Mouse (Mus musculus) small intestine, adult 2 months (tissue): ENCODE measurements around the gene Adamts7.

Source experiments
- CTCF ChIP-seq: fragments of 200-500 bp; IDR thresholded peaks from 2 replicates; pipeline ENCODE4 v1.5.1; 2012; ENCODE audit warnings: low read depth, mild to moderate bottlenecking, control low read depth, inconsistent platforms, low read length, moderate library complexity, mixed read lengths; ENCODE audit not compliant: insufficient replicate concordance, insufficient read length; ENCODE audit errors: extremely low read depth
- POLR2A ChIP-seq: fragments of 200-500 bp; IDR thresholded peaks from 2 replicates; pipeline ENCODE4 v1.6.1; 2012; ENCODE audit warnings: low read depth, mild to moderate bottlenecking, control low read depth, inconsistent platforms, low read length, moderate library complexity

DNA sequence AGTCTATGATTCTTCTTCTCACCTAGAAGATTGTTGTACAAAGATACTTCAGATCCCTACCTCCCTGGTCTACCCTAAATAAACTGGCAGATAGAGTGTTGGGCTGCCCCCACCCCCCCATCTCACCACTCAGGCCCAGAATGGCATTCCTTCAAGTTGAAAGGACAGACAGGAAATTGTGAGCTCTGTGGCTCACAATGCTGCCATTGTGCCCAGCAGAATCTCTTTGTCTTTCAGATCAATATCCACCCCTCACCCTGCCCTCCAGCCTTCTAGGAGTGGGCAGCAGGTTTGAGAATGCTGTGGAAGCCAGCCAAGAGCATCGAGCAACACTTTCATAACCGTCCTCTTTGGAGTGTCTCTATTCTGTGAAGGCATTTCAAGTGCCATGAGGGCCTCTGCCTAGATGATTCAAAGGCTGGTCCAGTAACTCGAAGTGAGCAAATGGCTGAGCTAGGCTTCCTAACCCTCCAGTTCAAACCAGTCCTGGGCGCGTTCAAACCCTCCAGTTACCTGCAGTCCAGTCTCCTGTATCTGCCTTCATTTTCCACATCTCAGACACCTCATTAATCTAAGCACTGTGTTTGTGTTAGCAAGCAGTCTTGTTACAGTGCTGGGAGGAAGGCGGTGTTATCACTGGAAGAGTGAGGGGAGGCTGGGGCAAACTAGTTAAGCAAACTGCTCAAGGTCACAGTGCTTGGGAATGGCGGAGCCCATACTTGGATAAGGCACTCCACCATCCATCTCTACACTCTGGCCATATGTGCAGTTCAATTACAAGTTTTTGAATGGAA lies 29.1 kb upstream of the Adamts7 start:
- no peak for TF ChIP-seq CTCF
- TF ChIP-seq POLR2A, result no peak
